ENCODE assay signal across 9 mouse cellular contexts in the genomic region with DNA sequence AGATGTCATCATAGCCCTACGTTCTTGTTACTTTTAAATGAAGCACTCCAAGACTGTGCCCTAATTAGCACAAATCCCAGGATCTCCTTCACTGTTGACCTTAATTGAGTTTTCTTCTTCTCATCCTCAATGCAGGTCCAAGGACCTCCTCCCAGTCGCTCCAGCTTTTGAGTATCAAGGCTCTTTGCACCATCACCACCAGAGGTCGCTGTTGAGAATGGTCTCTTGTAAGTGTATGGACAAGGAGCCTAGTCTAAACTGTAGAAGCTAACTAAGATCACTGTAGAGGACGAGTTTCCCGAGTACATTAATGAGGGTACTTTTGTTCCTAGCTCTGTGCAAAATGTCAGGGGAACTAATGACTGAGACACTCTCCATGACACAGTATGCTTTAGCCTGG. TPM values are rescaled to one million over a fixed set of nuclear protein-coding genes. Genes with fewer than 3 reads are reported as not detected.
A peak's percentile ranks its signal among the peaks of the same experiment; 100 is the strongest.
DNase-seq lines count a peak whose midpoint lies in the region; ATAC-seq lines count a peak whose summit lies in the region.
"Had no signal": no experiment of that assay in that cellular context is flagged by ENCODE, and none has a peak within 500 bp of the region (broad histone marks: within the 10 kb centered on the region; RNA-seq: fewer than 3 reads in every experiment).

No protein-coding gene starts in this region.

- H3K9ac ChIP-seq in liver, embryonic 11.5 days (ENCODE audit: low read depth, low read length): no peak overlapping the region

- ATAC-seq in liver, embryonic 11.5 days (replicated peaks; ENCODE audit: low FRiP score): no peak
- peak; percentile 78 for ATAC-seq in granulocyte monocyte progenitor cell, adult 5-6 weeks (replicated peaks; ENCODE audit: poor library complexity, severe bottlenecking)

- H3K27me3 ChIP-seq in liver, embryonic 11.5 days (replicated peaks; ENCODE audit: control insufficient read depth, insufficient read depth, low read length): no peaks in the 10 kb centered on the region

- no peaks in the 10 kb centered on the region for H3K9me3 ChIP-seq in liver, embryonic 11.5 days (ENCODE audit: control insufficient read depth, low read length)

- 31% methylated on average over 5 of the region's 5 CpGs for WGBS in liver, embryonic 11.5 days

- H3K36me3 ChIP-seq in liver, embryonic 11.5 days (ENCODE audit: control insufficient read depth, insufficient read depth, low read length): no peaks in the 10 kb centered on the region

- intact Hi-C loops in left cerebral cortex, postnatal 14 days (cut with DNase I): loop anchor here (5.0 kb wide), 1 partner anchor 909 kb away; a partner anchor contains a TSS

- H3K4me2 ChIP-seq in liver, embryonic 11.5 days: no peak overlapping the region

- DNase-seq in liver: peak; percentile 61
- DNase-seq in liver, embryonic 11.5 days (ENCODE audit: low spot score): no peak
- peak; percentile 78 for DNase-seq in R1 (ENCODE audit: low read depth, low spot score)
- DNase-seq in cerebellum, adult 18-20 months: peak; percentile 50 to 52
- peak; percentile 59 to 79 for DNase-seq in left cerebral cortex, postnatal 14 days (ENCODE audit: low spot score in 2 of 2)
- peak; percentile 37 for DNase-seq in retina, adult 2 months (ENCODE audit: low read depth, low spot score)
- DNase-seq in Muller cell, postnatal 12 days (ENCODE audit: inconsistent ontology term): no peak

- H3K27ac ChIP-seq in liver, embryonic 11.5 days (ENCODE audit: low read depth, low read length): no peak overlapping the region

- no peaks in the 10 kb centered on the region for H3K4me1 ChIP-seq in liver, embryonic 11.5 days (replicated peaks; ENCODE audit: control insufficient read depth, insufficient read depth, low read length)

- H3K4me3 ChIP-seq in liver, embryonic 11.5 days (ENCODE audit: low read depth, low read length): no peak overlapping the region

RNA-seq across cellular contexts. Expression of a gene that starts 14.9 kb away (rescaled TPM):
- 0.18 and 0.27 TPM in 2 replicates for polyA plus RNA-seq in liver, embryonic 11.5 days (2014; fragmentation: Nextera tagmentation; extraction: Ambion mirVana)
- not detected in 2 replicates for total RNA-seq in granulocyte monocyte progenitor cell, adult 5-6 weeks (2014; fragmentation: Nextera tagmentation)
- total RNA-seq in granulocyte monocyte progenitor cell, adult 5-6 weeks (2017): not detected in 2 replicates
- total RNA-seq in left cerebral cortex, postnatal 14 days (2021): 10 to 100 TPM; 94.7 to 97.6 TPM

RNA-seq across cellular contexts. Expression of a gene that starts 52.2 kb away (rescaled TPM):
- 1.4 and 1.8 TPM in 2 replicates for polyA plus RNA-seq in liver, embryonic 11.5 days (2014; fragmentation: Nextera tagmentation; extraction: Ambion mirVana)
- not detected in 2 replicates for total RNA-seq in granulocyte monocyte progenitor cell, adult 5-6 weeks (2014; fragmentation: Nextera tagmentation)
- total RNA-seq in granulocyte monocyte progenitor cell, adult 5-6 weeks (2017): 0.41 and 5.5 TPM in 2 replicates
- total RNA-seq in left cerebral cortex, postnatal 14 days (2021): not detected

RNA-seq across cellular contexts. Expression of a gene that starts 55.2 kb away (rescaled TPM):
- polyA plus RNA-seq in liver, embryonic 11.5 days (2014; fragmentation: Nextera tagmentation; extraction: Ambion mirVana): not detected in 2 replicates
- total RNA-seq in granulocyte monocyte progenitor cell, adult 5-6 weeks (2014; fragmentation: Nextera tagmentation): not detected in 2 replicates
- not detected in 2 replicates for total RNA-seq in granulocyte monocyte progenitor cell, adult 5-6 weeks (2017)
- not detected for total RNA-seq in left cerebral cortex, postnatal 14 days (2021)
- polyA plus RNA-seq: frontal cortex, adult 2 months had no signal

Comparison
In these comparisons a context has a peak if more than half of its experiments do, and no peak if none do; other contexts are left out.
1. DNase-seq: peak in liver (single experiment), R1 (single experiment), cerebellum, adult 18-20 months (2 of 2), left cerebral cortex, postnatal 14 days (2 of 2) and retina, adult 2 months (single experiment); none in liver, embryonic 11.5 days (single experiment) and Muller cell, postnatal 12 days (single experiment).
2. RNA of a gene that starts 14.9 kb away (total RNA-seq): 94.7 to 97.6 TPM in left cerebral cortex, postnatal 14 days; not detected in granulocyte monocyte progenitor cell, adult 5-6 weeks; every median in the first group is over 10 times any median in the second.